Mouse (Mus musculus): ENCODE measurements around the gene Epha10. TPM values are rescaled to one million over a fixed set of nuclear protein-coding genes. Genes with fewer than 3 reads are reported as not detected.
"Not testable (repeated sequence)": the region's sequence is repeated elsewhere in the genome, so short reads cannot be mapped to it uniquely, and the experiment has no call there.

Epha10 gene
- total RNA-seq, 2 experiments from 2014 or later: 10.2 to 11.2 TPM

DNA sequence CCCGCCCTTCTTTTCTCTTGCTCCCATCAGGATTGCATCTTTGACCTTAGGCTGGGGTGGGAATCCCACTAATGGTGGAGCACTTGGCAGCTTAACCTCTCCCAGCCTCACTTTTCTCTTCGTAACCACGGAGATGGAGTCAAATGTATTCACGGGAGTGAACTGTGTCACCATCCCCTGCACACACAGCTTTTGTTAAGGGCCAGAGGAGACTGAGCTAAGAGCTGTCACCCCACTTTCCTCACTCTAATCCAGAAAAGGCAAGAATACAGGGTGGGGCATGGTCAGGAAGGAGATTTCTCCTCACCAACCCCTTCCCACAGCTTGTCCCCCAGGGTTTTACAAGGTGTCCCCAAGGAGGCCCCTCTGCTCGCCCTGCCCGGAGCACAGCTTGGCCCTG, 13.1 kb downstream of the Epha10 start:
- no peak for DNase-seq (ENCODE audit: low spot score in 2 of 2)

DNA sequence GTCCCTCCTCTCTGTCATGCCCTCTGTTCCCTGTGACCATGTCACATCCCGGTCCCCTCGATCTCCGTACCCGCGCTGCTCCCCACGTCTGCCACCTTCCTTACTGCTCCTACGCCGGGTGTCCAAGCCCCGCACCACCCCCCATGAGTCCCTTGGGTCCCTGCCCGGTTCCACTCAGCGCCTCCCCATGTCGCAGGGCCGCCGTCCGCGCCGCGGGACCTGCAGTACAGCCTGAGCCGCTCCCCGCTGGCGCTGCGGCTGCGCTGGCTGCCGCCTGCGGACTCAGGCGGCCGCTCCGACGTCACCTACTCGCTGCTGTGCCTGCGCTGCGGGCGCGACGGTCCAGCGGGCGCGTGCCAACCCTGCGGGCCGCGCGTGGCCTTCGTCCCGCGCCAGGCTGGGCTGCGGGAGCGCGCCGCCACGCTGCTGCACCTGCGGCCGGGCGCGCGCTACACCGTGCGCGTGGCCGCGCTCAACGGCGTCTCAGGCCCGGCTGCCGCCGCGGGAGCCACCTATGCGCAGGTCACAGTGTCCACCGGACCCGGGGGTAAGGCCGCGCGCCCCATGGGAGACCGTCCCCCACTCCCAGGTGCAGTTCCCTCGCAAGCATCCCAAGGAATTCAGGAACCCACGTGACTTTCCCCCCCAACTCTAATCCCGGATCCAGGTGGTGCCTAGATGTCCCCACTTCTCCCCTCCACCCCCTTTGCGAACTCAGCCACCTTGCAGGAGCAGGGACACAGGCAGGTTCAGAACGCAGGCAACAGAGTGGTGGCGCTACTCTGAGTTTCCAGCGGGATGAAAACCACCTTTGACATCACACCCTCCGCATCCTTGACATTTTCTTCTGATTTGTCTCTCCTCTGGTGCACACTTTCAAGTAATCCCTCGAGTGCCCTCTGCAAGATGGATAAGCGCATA, 14.1 kb downstream of the Epha10 start:
- no peak for DNase-seq (ENCODE audit: low spot score in 2 of 2)

DNA sequence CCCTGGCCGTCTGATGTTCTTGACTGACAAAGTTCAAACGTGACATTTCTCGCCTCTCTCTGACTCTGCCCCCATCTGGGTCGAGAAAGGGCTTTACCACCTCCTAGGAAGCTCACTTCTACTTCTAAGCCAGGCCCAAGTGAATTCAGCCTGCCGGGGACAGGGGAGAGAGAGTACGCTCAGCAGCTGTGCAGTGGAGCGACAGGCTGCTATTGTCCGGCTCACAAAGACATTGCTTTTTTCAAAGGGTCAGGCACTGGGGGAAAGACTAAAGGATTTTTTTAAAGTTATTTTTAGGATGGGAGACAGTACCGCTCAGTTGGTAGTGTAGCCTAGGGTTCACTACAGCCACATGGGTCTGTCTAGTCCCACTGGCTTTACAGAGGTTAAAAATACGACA, 17.7 kb downstream of the Epha10 start:
- no peak for DNase-seq (ENCODE audit: low spot score in 2 of 2)

DNA sequence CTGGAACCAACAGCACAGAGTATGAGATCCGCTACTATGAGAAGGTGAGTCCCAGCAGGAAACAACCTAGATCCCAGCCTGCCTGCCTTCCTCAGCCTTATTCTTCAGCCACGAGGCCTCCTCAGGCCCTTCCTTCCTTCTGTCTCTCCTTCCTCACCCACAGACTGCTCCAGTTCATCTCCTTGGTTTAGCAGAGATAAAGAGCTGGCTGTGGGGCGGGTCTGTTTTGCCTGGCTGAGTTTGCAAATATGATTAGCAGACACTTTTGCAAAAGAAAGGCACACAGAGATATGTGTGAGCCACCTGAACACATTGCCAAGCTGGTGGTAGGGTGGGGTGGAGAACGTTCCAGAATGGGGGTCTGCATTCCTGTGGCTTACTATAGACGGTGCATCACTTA, 19.2 kb downstream of the Epha10 start:
- no peak for DNase-seq (ENCODE audit: low spot score in 2 of 2)

DNA sequence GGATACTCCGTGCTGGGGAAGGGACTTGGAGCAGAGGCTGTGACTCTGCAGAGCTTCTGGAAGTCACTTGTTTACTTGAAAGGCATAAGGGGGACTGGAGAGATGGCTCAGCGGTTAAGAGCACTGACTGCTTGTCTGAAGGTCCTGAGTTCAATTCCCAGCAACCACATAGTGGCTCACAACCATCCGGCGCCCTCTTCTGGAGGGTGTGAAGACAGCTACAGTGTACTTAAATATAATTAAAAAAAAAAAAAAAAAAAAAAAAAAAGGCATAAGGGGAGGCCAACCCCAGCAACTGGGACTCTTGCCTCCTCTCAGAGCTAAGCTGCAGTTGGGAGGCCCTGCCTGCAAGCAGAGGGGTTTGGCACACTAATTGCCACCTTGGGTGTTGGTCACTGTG, 24.7 kb downstream of the Epha10 start:
- DNase-seq (ENCODE audit: low spot score in 2 of 2): no peak

DNA sequence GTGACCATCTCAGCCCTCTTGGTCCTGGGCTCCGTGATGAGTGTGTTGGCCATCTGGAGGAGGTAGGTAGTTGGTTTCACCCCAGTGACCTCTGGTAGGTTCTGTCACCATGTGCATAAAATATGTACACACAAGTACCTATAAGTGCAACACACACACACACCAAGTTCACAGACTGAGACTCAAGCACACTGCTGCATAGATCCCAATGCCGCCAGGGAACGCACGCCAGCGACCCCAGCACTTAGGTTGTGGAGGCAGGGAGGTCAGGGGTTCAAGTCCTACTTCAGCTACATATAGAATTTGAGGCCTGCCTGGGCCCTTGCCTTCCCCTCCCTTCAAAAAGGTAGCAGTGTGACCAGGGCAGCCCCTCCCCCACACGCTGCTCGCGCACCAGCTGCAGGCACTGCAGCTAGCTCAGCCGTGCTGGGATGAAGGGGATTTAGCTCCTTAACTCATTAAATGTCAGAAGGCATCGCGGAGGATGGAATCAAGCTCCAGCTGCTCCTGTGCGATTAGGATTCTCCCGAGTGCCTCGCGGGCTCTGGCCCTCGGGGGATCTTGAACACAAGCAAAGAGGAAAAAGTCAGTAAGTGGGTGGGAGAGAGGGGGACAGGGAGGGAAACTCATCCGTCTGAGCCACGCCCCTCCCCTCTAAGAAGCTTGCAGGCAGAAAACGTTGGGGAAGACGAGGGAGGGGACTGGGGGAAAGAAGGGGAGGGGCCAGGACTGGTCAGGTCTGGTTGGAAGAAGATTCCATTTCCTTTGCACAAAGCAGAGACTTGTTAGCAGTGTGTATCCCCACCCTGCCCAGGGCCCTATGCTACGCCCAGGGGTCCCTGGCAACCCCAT, 25.5 kb downstream of the Epha10 start:
- DNase-seq (ENCODE audit: low spot score in 2 of 2): no peak

DNA sequence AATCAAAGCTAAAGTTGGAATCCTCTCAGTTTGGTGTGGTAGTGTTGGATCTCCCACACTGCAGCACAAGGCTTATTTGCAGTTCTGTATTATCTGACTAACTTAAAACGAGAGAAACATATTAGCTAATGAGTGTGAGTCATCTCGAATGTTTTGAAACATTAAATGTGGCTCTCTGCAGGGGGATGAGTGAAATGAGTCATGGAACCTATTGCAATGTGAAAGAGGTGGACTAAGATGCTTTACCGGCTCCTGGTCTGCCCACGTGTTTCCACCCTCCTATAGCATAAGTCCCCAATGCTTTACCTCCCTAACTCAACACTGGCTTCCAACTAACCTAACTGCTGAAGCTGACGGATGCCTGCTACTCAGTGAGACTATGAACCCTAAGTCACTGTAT, 47.4 kb downstream of the Epha10 start:
- DNase-seq (ENCODE audit: low spot score in 2 of 2): no peak

DNA sequence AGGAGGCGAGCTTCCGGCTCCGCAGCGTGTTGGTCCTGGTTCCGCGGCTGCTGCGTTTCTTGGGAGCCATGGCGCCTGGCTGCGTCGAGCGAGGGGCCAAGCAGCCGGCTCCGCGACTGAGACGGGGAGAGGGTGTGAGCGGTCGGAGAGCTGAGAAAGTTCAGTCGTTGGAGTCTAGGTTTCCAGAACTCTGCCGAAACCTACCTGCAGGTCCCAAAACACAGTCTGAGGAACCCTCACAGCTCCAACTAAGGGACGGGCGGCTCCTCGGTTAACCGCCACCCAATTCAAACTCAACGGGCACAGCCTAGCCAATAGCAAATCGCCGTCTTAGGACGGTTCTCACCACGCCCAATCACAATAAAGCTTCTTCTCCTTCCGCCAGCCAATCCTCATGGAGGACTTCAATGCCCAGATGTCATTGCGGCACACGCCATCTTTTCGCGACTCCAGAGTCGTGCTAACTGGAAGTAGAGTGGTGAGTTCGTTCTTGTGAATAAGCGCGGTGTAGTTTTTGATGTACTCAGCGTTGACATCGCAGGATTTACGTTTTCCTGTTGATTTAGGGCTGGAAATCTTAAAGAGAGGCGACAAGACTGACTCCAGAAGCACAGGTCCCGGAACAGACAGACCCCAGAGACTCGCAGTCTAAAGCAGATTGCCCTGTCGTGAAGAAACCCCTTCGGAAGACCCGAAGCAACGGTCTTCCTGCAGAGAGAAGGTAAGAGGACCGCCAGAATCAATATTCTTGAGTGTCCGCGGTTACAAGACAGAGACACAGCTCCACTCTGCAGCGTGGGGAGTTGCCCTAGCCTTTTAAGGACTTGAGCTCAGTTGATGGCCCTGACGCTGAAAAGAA, 56.1 kb downstream of the Epha10 start, which contains the start of gene 9930104L06Rik:
TSS of gene 9930104L06Rik (plus strand) at position 436 of the 859 bp plus-strand sequence.
- DNase-seq (ENCODE audit: low spot score in 2 of 2): peak; percentile 61 to 85

DNA sequence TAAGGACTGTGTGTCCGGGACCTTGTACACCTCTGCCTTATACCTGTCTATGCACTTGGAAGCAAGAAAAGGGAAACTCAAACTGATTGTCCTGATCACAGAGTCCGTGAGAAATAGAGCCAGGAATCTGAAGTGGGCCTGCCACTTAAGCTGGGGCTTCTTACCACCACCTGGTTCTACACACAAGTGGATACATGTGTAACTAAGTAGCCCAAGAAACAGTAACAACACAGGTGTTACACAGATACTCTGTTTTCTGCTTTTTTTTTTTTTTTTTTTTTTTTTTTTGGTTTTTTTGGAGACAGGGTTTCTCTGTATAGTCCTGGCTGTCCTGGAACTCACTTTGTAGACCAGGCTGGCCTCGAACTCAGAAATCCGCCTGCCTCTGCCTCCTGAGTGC, 58.5 kb downstream of the Epha10 start, which contains the start of gene Cdca8:
TSS of gene Cdca8 (minus strand) at position 101 of the 400 bp plus-strand sequence.
- DNase-seq (ENCODE audit: low spot score in 2 of 2): not testable (repeated sequence)

DNA sequence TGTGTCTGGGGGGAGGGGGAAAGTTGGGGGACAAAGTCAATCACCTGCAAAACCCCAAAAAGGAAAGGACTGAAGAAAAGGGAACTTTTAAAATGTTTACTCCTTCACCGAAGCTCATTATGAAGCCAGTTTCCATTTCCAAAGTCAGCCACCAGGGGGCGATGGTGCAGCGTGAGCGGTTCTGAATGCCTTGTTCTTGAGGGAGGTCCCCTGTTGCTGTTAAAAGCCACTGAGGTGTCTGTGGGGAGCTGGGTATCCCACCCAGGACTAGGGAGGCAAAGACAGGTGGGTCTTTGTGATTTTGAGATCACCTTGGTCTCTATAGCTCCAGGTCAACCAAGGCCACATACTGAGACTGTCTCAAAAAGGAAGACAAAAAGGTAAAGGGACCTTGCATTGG, 62.3 kb downstream of the Epha10 start:
- DNase-seq (ENCODE audit: low spot score in 2 of 2): peak; percentile 60 to 70

DNA sequence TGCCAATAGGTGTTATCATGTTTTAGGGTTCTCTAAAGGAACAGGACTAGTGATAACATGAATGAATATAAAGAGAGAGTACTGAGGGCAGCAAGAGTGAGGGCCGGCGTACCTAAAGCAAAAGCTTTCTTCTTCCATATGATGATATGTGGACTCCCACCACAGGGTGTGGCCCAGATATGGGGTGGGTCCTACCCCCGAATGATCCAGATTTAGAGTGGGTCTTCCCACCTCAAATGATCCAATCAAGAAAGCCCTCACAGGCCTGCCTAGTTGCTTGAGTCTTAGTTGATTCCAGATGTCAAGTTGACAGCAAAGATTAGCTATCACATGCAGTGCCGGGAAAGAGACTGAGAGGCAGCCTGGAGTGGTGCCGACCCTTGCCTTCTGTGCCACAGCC, 63.1 kb downstream of the Epha10 start:
- no peak for DNase-seq (ENCODE audit: low spot score in 2 of 2)

DNA sequence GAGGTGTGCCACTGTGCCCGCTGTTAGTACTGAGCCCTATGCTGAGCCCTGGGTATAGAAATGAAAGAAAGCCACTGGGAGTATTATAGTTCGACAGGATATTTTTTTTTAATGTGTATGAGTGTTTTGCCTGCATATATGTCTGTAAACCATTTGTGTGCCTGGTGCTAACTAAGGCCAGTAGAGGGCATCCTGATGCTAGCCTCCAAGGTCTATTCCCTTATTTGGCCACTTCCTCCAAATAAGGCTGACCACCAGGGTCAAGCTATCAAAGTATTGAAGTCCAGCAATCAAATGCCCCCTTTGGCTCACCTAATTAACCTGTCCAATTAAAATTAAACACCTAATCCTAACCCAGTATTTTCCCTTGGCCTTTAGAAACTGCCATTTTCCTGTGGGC, 64.3 kb downstream of the Epha10 start:
- DNase-seq (ENCODE audit: low spot score in 2 of 2): no peak

DNA sequence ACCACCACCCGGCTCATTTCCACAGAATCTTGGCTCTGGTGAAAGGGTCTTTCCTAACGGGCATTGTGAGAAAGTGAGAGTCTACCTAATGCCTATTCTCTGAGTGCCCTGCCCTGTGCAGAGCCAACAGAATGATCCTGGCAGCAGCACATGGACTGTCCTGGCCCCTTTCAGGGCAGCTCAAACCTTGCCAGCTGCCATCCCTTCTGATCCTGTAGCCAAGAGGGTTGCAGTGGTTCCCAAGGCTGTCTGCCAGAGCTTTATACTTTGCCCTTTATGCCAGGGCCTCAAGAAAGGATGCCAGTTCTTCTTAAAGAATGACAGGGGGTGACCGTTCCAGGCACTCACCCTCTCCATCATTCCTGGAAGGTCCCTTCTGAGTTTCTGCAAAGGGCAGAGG, 68.8 kb downstream of the Epha10 start:
- no peak for DNase-seq (ENCODE audit: low spot score in 2 of 2)

DNA sequence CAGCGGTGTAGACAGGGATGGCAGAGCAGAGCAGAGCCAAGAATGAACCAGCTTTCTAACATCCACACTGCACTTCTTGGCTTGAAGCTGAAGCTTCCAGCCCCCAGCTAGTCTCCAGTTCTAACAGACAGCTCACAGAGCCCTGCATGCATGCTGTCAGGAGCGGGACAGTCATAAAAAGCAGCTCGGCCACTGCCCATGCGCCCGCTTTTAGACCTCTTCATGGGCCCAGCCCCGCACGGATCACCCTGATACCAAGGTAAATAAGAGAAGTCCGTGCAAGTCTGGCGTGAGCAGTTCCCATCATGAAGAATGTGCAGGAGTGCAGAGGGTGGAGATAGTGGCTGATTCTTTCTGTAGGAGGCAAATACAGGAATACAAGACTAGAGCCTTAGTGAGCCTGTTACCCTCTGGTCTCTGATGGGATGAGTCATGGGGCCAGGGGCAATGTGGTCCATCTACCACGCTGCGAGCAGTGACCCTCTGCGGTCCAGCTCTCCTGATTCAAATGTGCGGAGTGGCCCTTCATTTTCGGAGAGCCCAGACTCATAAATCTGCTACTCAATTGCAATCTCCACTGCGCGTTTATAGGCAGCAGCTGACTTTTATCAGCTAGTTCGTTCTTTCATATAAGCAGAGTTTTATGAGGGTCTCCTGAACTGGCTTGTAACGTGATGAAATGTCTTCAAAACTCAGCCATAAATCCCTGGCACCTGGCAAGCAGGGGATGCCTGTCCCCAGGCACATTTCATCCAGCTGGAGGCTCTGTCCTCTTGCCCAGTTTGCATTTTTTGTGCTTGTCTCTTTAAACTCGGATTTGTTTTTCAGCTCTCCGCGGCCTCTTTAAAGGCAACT, 69.7 kb downstream of the Epha10 start:
- DNase-seq (ENCODE audit: low spot score in 2 of 2): no peak

DNA sequence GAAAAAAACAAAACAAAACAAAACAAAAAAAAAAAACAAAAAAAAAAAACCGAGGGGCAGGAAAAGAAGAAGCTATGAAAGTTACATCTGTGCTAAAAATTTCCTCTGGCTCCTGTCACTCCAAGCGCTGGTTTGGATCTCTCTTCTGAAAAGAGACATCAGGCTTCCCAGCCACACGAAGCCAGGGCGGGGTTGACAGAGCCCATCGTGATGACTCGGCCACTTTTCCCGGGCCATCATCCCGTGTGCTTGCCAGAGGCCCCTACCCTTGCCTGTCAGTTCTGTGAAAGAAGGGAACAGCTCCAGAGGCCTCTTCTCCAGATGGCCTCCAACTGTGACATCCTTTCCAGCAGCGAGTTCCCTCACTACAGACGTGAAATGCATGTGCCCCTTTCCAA, 70.3 kb downstream of the Epha10 start:
- DNase-seq (ENCODE audit: low spot score in 2 of 2): no peak

DNA sequence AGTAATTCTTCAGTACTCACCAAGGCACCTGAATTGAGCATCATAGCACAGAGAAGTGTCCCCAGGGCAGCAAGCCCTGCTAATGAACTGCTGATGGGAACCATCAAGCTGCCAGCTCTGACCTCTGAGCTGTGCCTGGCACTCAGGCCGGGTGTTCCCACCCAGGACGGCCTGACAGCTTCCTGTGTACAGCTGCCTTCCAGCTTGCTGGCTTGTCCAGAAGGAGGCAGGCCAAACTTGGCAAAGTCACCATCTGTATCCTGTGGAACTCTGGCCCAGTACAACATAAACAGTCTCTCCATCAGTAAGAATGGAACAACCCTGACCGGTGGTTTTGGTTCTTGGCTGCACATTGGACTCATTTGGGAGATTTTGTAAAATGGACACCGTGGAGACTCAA, 72.8 kb downstream of the Epha10 start:
- DNase-seq (ENCODE audit: low spot score in 2 of 2): no peak

DNA sequence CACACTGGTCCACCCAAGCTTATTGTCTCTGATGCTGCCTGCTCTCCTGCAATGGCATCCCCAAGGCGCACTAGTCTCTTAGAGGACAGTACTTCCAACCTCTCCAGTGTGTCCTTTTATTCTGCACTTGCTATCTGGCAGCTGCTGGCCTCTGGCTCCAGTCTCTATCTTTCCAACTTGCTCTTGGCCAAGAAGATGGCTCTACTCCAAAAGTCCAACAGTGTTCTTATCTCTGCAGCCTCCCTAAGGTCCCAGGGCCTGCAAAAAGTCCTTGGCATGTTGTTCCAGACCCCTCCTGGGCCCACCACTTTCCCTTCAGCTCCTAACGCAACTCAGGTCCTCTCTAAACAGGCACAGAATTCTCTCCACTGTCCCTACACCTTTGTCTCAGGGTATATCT, 76.6 kb downstream of the Epha10 start:
- DNase-seq (ENCODE audit: low spot score in 2 of 2): no peak

DNA sequence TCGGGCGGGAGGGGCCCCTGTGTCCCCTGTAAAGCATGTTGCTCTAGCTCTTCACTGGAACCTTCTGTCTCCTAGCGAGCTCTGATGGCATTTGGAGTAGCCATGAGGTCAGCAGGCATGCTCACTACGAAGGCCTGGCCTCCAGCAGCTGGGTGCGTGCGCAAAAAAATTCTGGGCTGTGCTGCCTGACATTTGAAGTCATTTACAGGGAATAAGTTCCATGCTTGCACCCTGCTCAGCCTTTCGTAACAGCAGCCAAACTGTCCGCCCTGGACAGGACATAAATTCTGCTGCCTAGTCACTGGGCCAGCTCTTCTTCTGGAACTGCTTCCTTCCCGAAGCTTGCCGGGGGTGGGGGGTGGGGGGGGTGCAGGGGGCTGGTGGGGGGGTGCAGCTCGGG, 78.4 kb downstream of the Epha10 start:
- DNase-seq (ENCODE audit: low spot score in 2 of 2): peak in 1 of 2 experiments; percentile 17

DNA sequence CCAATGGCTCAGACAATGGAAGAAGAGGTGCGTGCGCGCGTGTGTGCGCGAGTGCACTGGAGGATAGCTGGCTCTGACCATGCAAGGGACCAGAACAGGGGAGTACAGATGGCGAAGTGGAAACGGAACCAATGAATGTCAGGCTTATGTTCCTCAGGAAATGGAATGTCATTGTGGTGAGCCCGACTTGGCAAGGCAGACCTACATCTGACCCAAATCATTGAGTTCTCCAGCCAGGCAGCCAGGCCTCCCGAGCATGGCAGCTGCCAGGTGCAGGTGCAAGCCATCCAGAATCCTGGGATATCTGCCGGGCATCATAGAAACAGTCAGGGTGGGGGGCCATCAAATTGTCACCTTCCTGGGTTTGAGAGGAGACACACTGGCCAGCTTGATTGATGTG, 80.2 kb downstream of the Epha10 start:
- no peak for DNase-seq (ENCODE audit: low spot score in 2 of 2)

DNA sequence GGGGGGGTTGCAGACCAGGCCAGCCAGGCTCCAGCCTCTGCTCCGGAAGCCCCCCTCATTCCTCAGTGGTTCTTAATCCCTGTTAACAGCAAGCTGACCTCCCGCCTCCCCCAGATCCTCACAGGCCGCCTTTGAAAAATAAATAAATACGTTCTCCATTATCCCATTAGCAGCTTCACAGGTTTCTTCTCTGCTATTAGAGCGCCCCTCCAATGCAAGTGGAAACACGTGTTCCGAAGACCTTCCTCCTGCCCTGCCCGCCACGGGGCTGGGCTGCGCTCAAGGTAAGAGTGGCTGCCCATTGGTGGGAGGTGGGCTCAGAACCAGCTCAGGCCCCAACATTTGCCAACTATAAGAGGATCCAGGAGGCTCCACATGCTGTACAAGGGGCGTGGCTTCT, 81.9 kb downstream of the Epha10 start:
- no peak for DNase-seq (ENCODE audit: low spot score in 2 of 2)
